Mouse (Mus musculus) urinary bladder, postnatal 14 days (tissue): ENCODE data around the gene Kcnj11.

Experiments used
- DNase-seq: peaks from one replicate; pipeline ENCODE4 v3.0.0; 2021; ENCODE audit warnings: low spot score

Gene Kcnj11

DNA sequence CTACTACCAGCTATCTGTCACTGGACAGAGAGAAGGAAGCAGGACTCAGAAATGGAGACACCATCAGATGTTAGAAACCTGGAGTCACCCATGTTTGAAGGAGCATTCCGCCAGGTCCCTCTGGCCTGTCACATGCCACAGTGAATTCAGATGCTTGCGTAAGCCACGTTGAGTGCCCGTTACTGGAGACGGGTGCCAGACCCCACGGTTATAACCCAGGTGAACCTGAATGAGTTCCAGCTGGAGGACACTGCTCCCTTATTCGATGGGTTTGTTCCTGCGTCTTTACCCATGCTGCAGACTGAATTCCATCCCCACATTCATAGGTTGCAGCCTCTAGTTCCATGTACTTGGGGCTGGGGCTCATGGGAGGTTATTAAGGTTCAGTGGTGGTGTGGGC, 3.2 kb upstream of the Kcnj11 start:
- DNase-seq, result no peak

DNA sequence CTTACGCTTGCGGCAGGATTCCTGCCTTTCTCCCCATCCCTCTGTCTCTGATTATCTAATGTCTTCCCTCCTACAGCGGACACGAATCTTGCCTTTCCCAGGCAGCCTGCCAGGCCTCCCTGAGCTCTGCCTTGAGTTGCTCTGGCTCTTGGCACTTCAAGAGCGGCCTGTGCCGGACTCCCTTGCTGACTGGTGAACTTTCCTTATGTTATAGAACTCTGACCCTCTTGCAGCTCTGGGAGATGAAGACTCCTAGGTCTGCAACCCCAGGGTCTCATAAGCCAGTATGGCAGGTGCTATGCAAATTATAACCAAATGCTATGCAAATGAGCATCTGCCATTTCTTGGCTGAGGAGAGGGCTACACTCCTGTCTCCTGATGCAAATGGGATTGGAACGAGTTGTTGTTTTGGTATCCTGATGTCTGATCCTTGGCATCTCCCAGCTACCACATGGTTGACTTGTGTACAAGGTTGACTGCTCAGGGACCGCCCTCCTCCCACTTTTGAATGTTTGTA, 2.6 kb upstream of the Kcnj11 start:
- DNase-seq, result no peak

DNA sequence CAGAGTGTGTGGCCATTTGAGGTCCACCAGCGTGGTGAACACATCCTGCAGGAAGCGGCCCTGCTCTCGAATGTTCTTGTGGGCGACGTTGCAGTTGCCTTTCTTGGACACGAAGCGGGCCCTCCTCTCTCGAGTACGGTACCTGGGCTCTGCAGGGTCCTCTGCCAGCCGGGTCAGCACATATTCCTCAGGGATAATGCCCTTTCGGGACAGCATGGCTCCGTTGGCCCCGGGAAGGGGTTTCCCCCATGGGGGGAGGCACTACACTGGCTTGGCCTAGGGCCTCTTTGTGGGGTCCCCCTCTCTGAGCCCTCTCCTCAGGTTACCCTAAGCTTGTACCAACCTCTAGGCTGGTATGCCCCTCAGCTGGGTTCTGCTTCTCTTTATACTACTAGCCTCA, 882 bp downstream of the Kcnj11 start:
- DNase-seq, result no peak

DNA sequence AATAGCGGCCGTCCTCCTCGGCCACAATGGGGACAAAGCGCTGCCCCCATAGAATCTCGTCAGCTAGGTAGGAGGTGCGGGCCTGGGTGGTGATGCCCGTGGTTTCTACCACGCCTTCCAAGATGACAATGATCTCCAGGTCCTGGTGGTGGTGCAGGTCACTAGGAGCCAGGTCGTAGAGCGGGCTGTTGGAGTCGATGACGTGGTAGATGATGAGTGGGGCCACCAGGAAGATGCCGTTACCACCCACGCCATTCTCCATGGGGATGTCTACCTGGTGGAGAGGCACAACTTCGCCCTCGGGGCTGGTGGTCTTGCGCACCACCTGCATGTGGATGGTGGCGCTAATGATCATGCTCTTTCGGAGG, 1.7 kb downstream of the Kcnj11 start:
- no peak for DNase-seq

DNA sequence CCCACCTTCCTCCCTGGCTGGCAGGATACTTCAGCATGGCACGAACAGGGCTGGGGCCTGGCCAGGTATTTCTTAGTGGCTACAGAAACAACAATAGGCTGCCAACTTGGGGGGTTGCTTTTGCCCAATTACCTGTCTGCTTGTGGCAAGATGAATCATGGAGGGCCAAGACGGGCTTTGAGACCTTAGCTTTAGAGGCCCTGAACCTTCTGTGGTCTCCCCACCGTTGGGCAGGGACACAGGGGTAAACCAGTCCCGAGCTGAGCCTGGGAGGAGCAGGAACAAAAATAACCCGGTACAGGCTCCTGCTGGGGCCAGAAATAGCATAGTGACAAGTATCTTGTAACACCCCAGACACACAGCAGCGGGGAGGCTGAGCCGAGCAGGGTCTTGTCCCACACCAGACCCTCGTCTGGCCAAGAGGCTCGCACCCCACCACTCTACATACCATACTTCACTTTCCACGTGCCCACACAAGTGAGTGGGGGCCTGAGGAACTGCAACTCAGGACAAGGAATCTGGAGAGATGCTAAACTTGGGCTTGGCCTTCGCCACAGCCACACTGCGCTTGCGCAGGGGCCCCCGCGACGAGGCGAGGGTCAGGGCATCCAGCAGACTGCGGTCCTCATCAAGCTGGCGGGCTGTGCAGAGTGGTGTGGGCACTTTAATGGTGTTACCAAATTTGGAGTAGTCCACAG, 2.2 kb downstream of the Kcnj11 start:
- no peak for DNase-seq

DNA sequence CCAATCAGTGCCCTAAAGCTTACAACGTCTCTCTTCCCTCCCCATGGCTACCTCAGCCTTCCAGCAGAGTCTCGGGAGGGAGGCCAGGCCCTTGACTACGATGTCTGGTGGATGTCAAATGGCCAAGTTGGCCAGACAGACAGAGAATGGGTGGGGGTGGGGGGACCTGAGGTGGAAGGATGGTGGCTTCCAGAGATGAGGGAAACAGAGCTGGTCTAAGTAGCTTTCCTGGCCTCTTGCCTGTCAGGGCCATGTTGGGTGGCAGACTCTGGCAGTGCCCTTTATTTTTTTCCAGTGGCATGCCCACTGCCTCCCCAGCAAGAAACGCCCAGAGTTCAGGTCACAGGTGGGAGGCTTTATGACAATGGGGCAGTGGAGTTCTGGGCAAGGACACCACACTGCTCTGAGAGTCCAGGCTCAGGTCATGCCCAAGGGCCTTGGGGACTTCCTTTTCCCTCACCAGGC, 3.2 kb downstream of the Kcnj11 start:
- DNase-seq, result no peak

DNA sequence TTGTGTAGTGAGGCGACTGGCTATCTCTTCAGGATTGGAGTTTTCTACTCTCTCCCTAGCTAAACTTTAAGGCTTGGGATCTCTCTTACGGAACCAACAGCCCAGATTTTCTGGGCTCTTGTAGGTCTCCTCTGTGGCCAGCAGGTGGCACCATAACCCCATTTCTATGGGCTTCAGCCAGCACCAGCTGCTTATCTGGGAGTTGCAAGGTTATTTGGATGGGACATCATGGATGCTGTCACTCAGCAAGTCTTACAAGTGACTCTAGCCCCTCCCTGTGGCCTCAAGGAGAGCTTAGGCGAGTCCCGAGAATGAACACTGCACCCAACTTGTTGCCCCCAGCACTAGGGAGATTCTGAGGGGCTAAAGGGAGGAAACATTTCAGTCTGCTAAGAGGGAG, 4.4 kb downstream of the Kcnj11 start:
- DNase-seq, result peak; percentile 58

DNA sequence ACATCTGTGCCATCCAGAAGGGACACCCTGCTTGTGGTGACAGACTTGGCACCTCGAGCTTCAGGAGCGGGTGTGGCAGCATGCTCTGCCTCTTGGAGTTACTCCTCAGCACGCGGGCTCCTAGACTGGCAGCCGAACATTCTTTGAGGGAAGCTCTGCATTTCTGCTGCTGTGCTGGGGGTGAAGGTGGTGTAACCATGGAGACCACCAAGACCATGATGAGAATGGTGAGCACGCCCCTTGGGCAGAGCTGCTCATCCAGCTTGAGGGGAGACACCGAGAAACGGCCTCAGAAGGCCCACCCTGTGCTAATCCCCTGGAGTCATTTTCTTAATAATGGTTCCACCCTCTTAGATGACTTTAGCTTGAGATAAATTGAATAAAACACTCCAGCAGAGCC, 7.8 kb downstream of the Kcnj11 start:
- DNase-seq, result no peak

DNA sequence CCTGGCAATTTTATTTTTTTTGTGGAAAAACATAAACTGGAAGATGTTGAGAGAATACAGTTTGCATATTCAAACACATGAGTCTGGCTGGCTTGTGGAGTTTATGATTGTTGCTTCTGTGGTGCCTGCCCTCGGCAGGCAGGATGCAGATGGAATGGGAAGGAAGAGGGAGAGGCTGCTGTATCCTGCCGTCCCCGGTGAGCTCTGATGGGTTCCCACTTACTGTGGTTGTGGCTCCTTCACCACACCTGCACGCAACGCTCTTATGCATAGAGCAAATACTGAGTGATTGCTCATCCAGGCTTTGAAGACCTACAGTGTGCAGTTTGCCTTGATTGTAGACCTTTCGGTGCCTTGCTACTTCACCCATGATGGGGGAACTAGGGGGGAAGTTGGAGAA, 12.3 kb downstream of the Kcnj11 start:
- no peak for DNase-seq

DNA sequence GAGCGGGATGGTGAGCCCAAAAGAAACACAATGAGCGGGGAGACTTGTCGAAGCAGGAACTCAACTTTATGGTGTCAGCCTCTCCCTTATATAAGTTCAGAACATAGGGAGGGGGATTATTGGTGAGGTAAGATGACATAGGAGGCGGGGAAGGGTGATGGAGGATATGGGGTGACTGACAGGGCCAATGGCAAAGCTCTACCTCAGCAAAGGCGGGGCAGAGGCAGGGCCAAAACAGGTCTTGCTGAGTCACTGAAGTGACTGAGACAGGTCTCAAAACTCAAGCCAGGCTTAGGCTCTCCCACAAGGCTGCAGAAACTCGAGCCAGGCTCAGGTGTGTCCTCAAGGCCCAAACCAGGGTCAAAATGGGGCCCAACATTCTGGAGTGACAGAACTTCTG, 14.2 kb downstream of the Kcnj11 start:
- DNase-seq, result no peak

DNA sequence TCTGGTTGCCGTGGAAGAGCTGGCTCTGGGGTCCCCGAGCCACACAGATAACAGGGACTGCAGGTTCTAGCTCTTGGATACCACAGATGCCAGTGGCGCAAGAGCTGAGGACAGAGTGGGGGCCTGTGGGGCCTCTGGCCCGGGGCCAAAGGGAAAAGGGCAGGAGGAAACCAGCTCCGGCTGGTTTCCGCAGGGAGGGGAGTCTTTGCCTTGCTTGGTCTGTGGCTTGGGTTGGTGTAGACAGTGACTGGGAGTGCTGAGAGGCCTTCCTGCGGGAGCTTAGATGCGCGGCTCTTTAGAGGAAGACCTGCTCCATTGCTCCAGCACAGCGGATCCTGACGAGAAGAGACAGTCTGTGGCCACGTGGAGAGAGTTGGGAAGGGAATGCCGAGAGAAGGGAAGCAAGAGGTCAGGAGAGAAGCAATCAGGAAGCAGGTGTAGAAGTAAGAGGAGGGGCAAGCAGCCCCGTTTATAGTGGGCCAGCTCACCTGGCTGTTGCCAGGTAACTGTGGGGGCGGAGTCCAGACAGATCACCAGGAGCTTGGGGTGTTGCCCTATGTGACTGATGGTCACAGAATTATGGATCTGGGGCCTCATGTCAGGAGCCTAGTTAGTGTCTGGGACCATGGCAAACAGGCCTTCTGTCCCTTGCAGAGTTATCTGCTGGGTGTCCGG, 15.6 kb downstream of the Kcnj11 start:
- no peak for DNase-seq

DNA sequence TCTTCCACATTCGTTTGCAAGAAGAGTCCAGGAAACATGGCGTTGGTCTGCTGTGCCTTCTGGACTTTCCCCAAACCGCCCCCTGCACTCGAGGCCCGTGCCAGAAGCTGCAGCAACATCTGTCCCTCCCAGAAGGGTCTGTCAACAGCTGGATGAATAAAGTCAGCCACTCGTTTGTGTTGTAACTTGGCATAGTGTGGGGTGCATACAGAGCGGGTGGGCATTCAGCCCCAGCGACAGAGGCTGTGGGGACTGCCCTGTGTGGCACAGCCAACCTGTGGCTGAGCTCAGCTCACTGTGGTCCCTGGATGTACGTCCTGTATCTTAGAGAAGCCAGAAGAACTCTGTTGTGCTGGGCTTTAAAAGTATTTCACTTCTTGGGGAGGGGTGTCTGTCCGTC, 16.5 kb downstream of the Kcnj11 start:
- no peak for DNase-seq

DNA sequence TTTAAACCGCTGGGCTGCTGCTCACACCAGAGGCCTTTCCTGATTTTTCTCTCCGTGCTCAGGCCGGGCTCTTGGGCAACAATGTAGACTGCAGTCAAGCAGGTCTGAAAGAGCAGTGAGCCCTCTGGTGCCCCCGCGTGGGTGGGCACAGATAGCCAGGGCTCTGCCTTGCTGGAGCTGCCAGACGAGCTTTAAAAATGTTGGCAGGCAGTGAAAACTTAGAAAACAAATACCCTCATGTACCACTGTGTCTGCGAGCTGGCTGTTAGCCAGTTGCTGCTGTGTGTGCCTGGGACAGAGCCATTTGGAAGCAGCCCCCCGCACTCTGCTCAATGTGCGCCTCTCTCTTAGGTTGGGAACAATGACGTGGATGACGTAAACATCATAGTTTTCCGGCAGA, 22.9 kb downstream of the Kcnj11 start:
- no peak for DNase-seq

DNA sequence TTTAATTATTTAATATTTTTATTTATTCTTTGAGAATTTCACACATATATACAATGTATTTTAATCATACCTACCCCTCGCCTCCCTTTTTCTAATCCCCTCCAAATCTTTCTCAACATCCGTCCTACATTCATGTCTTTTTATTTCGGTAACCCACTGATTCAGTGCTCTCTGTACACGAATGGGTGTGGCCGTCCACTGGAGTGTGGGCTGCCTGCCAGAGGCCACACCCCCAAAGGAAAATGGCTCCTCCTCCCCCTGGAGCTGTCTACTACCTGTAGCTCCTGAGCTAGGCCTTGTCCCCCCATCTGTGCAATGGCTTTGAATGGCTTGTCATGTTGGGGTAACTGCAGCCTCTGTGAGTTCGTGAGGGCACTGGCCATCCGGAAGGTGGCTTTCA, 23.7 kb downstream of the Kcnj11 start:
- DNase-seq, result no peak

DNA sequence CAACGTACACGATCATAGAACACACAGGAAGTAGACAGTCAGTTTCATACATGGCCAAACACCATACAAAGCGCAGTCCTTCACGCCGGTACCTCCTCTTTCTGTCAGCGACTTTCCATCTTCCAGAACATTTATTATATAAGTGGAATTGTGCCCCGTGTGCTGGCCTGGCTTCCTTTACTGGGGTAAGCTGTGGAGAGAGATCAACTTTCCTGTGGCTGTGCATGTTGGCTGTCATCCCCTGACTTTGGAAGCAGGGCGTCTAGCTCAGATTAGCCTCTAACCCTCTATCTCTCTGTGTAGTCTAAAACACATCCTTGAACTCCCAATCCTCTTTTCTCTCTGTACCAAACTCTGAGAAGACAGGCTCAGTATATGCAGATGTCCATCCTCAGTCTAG, 31.7 kb downstream of the Kcnj11 start:
- no peak for DNase-seq

DNA sequence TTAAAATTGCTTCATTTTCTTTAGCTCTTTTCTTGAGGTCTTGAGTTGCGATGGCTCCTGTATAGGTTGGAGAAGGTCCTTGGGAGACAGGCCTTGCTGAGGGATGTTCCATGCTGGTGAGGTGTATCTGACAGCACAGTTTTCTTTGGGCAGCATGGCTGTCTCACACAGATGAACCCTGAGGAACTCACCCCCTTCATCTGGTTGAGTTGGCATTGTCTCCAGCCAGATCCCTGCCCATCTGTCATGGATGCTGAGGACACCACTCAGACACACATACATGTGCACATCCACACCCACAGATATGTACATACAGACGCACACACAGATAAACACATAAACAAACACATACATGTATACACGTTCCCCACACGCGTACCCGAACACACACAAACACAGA, 37.3 kb downstream of the Kcnj11 start:
- DNase-seq, result no peak

DNA sequence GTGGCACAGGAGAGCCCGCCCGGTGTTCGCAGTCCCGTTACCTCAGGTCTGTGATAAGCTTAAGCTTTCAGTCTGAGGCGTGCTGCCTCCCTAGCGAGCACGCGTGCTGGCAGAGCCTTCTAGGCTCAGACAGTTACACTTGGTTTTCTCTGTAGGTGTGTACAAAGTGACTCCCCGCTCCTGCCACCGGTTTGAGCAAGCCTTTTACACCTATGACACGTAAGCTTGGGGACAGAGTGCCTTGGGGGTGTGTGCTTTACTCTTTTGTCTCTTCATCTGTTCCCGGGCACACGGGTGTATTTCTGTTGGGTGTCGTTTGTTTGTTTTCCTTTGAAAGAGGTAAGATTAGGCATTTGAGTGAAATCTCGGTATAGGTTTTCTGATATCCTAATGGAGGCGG, 39.0 kb downstream of the Kcnj11 start:
- DNase-seq, result no peak

DNA sequence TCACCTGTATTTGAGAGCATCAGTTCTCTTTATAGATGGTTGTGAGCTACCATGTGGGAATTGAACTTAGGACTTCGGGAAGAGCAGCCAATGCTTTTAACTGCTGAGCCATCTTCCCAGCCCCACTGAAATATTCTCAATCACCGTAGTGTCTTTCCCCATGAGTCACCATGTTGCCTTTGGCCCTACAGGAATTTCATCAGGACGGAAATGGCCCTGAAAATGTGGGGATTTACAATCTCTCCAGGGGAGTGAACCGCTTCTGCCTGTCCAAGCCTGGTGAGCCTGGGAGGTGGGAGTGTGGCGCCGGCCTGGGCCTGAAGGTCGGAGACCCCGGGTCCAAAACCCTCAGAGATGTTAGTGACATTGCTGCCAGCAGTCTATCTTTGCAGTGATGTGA, 39.9 kb downstream of the Kcnj11 start:
- no peak for DNase-seq

DNA sequence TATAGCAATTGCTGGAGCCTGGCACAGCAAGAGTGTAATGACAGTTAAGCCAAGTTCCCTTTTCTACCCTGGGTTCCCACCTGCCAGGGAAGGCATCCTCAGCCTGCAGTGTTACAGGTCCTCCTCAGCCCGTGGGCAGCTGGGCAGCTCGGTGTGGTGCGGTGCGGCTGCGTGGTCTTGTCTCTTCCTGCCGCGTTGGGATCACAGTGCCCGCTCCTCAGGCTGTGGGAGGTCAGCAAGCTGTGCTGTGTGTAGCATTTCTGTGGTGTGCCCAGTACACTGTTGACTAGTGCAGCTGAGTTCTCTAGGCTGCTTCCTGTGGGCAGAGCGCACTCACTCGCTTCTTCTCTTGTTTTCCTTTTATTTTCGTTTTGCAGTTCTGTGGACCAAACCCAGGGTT, 41.7 kb downstream of the Kcnj11 start:
- no peak for DNase-seq

DNA sequence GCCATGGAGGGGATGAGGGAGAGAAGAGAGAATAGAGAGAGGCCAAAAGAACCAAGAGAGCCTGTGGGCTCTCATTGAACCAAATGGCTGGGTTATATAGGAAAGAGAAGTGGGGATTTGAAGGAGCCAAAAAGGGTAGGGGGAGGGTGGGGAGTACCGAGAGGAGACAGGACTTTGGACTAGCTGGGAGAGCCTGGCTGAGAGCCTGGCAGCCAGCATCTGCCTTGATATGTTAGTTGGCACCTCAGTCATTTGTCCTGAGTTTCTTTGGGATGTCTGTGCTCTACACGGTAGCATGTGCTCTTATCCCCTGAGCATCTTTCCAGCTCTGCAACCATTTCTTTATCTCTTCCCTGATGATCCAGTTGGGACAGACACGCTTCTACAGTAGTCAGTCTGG, 47.0 kb downstream of the Kcnj11 start:
- no peak for DNase-seq

DNA sequence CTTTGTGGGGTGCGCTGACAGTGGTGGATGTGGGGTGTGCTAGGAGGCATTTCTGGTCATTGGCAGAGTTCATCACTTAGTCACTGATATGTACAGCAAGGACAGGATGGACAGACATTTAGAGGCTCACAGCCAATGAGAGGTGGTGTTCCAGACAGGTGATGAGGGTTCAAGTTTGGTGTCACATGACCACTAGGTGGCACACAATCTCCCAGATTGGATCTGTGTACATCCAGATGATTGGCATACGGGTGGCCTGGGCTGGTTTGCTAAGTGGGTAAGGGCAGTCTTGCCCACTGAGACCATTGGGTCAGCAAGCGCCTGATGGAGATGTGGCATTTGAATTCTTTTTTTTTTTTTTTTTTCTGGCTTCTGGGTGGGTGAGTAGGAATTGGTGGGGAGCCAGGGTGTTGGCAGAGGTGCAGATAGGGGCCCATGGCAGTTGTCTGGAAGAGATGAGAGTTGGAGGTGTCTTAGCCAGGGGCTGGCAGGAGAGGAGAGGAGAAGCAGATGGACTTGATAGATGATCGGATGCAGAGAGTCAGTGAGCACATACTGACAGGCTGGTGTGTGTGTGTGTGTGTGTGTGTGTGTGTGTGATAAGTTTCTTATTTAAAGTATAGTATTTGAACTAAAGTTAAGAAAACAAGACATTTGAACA, 48.3 kb downstream of the Kcnj11 start:
- no peak for DNase-seq

DNA sequence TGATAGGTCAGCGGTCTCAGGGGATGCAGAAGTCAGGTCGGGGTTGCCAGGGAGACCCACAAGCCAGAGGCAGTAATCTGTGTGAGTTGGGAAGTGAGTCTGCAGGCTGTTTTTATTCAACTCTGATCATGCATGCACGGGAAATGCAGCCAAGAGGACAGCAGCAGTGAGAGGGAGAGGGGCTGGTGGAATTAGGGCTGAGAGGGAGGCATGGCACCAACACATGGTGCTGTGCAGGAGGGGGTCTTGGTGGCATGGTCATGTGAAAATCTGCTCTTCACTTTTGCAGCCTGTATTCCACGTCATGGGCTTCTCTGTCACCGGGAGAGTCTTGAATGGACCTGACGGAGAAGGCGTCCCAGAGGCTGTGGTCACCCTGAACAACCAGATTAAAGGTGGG, 50.6 kb downstream of the Kcnj11 start:
- DNase-seq, result no peak

DNA sequence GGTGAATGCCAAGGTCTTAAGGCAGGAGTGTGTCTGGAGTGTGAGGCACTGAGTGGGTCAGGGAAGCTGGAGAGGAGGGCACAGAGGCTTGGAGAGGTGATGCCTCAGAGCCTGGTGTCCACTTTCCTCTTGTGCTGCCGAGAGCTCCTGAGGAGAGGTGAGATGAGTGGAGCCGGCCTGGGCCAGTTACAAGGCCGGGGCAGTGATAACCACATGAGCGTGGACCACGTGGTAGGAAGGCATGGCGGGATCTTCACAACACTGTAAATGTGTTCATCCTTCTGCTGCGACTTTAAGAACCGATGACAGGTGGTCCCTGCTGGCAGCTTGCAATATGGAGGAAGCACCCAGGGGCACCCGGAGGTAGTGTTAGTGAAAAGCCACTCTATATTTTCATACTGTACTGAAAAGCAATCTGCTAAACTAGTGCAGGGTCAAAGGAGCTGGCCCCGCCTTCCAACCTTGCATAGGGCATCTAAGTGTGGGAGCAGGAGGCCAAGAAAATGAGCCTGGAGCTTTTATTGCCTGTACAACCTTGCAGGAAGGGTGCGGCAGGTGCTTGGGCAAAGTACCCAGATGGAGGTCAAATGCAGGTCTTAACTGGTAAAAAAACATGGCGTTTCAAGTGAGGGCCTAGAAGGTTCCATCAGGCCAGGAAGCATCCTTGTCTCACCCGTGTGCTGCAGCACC, 52.5 kb downstream of the Kcnj11 start:
- DNase-seq, result no peak
